Mouse (Mus musculus) lung, embryonic 14.5 days (tissue): ENCODE results near the gene Nphp3. TPM values are rescaled to one million over a fixed set of nuclear protein-coding genes. Genes with fewer than 3 reads are reported as not detected.
A peak's percentile ranks its signal among the peaks of the same experiment; 100 is the strongest.

Experiments
- ATAC-seq: fragments of 200-750 bp; cut with Nextera tagmentation; 2 replicates; pipeline ENCODE4 v1.8.0; 2017; ENCODE audit warnings: mild to moderate bottlenecking, moderate TSS enrichment, moderate library complexity; ENCODE audit not compliant: insufficient read depth
- DNase-seq: peaks from one replicate; pipeline ENCODE4 v3.0.0-alpha.2; 2015
- H3K27ac ChIP-seq: fragments of 300-500 bp; sonication (generic); 2 replicates; pipeline ENCODE4 v1.5.1; 2014; ENCODE audit warnings: low read depth, mild to moderate bottlenecking, moderate library complexity
- H3K27me3 ChIP-seq: fragments of 300-500 bp; sonication (generic); 2 replicates; pipeline ENCODE4 v1.6.1; 2014; ENCODE audit warnings: low read length, control low read depth; ENCODE audit not compliant: insufficient read depth
- H3K36me3 ChIP-seq: fragments of 300-500 bp; sonication (generic); 2 replicates; pipeline ENCODE4 v1.6.1; 2014; ENCODE audit warnings: control low read depth; ENCODE audit not compliant: insufficient read depth
- H3K4me1 ChIP-seq: fragments of 300-500 bp; sonication (generic); 2 replicates; pipeline ENCODE4 v1.6.1; 2014; ENCODE audit warnings: antibody characterized with exemption, control low read depth; ENCODE audit not compliant: insufficient read depth
- H3K4me2 ChIP-seq: fragments of 300-500 bp; sonication (generic); 2 replicates; pipeline ENCODE4 v1.6.1; 2014; ENCODE audit warnings: mild to moderate bottlenecking
- H3K4me3 ChIP-seq: fragments of 300-500 bp; sonication (generic); 2 replicates; pipeline ENCODE4 v1.5.1; 2014; ENCODE audit warnings: low read depth, low read length
- H3K9ac ChIP-seq: fragments of 300-500 bp; sonication (generic); 2 replicates; pipeline ENCODE4 v1.6.1; 2014
- H3K9me3 ChIP-seq: fragments of 300-500 bp; sonication (generic); 2 replicates; pipeline ENCODE4 v1.6.1; 2016; ENCODE audit warnings: low read depth, low read length, control low read depth
- CTCF ChIP-seq: IDR thresholded peaks from 2 replicates; pipeline ENCODE4 v1.5.1; 2016; ENCODE audit warnings: antibody characterized with exemption, low read depth
- WGBS: fragments of 180-500 bp; shearing (Covaris S2); extraction: QIAGEN DNeasy Blood & Tissue Kit; methylation state at CpG from one replicate; pipeline ENCODE4 v1.1.7; 2014; 5-methylcytosine and 5-hydroxymethylcytosine counted together
- polyA plus RNA-seq: library from polyadenylated mRNA; unstranded; fragments of >200 nt; fragmentation: Nextera tagmentation; extraction: Ambion mirVana; gene quantifications from 2 replicates; pipeline ENCODE4 v1.2.1, GENCODE M21; 2014

The Nphp3 gene
- 5.1 TPM in 2 replicates for polyA plus RNA-seq

DNA sequence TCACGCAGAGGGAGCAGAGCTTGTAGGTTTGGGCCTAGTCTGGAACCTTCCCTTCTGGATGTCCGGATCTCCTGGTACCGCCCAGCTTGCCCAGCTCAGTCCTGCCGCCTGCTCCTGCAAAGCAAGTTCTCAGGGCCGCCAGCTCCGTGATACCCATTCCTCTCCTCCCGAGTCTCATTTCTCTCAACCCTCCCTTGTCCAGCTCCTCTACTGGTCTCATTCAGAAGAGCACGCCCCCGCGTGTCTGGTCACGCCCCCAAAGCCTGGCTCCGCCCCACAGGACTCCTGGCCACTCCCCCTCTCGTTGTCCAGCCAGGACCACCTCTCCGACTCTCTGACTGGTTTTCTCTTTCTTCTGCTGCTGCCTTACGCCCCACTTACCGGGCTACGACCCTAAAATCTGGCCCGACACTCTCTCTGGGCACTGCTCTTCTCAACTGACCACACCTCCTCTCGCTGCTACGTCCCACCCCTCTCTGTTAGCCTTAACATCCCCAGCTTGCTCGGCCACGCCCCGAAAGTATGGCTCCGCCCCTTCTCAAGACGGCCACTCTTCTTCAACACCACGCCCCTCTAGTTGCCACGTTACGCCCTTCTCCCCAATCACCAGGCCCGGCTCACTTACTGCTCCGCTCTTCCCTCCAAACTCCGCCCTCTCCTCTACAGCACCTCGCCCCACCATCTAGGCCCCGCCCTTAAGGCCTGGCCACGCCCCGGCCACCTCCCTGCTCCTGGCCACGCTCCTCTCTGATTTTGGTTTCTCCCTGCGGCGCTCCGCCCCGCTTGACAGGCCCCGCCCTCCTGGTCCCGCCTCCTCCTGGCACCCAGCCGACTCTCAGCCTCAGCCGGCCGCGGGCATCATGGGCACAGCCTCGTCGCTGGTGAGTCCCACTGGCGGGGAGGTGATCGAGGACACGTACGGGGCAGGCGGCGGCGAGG lies at the start of gene Nphp3:
Gene Nphp3 (plus strand): TSS at position 624 of the 939 bp plus-strand sequence.
- peak within 1 kb of the TSS; percentile 66 for H3K4me2 ChIP-seq
- WGBS: under 1% methylated on average over 55 of the region's 55 CpGs
- H3K36me3 ChIP-seq: 0 out of 2 replicates have a peak, but pooled peaks cover 4% of the 10 kb centered on the region
- no peaks in the 10 kb centered on the region for H3K27me3 ChIP-seq
- H3K9ac ChIP-seq: peak within 1 kb of the TSS; percentile 69
- DNase-seq (peak; percentile 100), ATAC-seq (peak; percentile 97)
- peak within 1 kb of the TSS; percentile 88 for H3K27ac ChIP-seq
- peak within 1 kb of the TSS; percentile 70 for H3K4me3 ChIP-seq
- H3K9me3 ChIP-seq: no peaks in the 10 kb centered on the region
- TF ChIP-seq CTCF: peak; percentile 33
- no peaks in the 10 kb centered on the region; the same call in 1 of the 2 replicates for H3K4me1 ChIP-seq

GRCm38 (mm10) chr9:103958722-103959121 lies 43.6 kb upstream of the Nphp3 start:
- Histone ChIP-seq H3K36me3 (no peaks in the 10 kb centered on the region), H3K9me3 (no peaks in the 10 kb centered on the region), H3K4me3 (no peak overlapping the region), H3K9ac (no peak overlapping the region), H3K27me3 (no peaks in the 10 kb centered on the region), H3K27ac (no peak overlapping the region), H3K4me1 (no peaks in the 10 kb centered on the region), H3K4me2 (no peak overlapping the region)
- 72% methylated on average over 6 of the region's 6 CpGs for WGBS
- ATAC-seq (no peak), DNase-seq (no peak)
- no peak for TF ChIP-seq CTCF

- H3K27me3 ChIP-seq: no peaks in the 10 kb centered on the region
- no peak overlapping the region for H3K27ac ChIP-seq
- no peaks in the 10 kb centered on the region for H3K4me1 ChIP-seq
- 76% methylated on average over 10 of the region's 10 CpGs for WGBS
- no peak overlapping the region for H3K4me2 ChIP-seq
- ATAC-seq (no peak), DNase-seq (no peak)
- no peak for TF ChIP-seq CTCF
- H3K4me3 ChIP-seq: no peak overlapping the region
- no peak overlapping the region for H3K9ac ChIP-seq
- H3K9me3 ChIP-seq: no peaks in the 10 kb centered on the region
- H3K36me3 ChIP-seq: no peaks in the 10 kb centered on the region
Measured at GRCm38 (mm10) chr9:103959989-103960388, 42.4 kb upstream of the Nphp3 start.

- ATAC-seq: no peak
- H3K27ac ChIP-seq: no peak overlapping the region
- no peak overlapping the region for H3K4me2 ChIP-seq
- no peaks in the 10 kb centered on the region for H3K9me3 ChIP-seq
- no peak overlapping the region for H3K4me3 ChIP-seq
- no peaks in the 10 kb centered on the region for H3K27me3 ChIP-seq
- H3K4me1 ChIP-seq: no peaks in the 10 kb centered on the region
- no peaks in the 10 kb centered on the region for H3K36me3 ChIP-seq
- 3% methylated on average over 2 of the region's 2 CpGs for WGBS
- no peak overlapping the region for H3K9ac ChIP-seq
- DNase-seq: peak; percentile 88
- TF ChIP-seq CTCF: peak; percentile 65
Measured at GRCm38 (mm10) chr9:103996496-103996895, 5.8 kb upstream of the Nphp3 start.

DNA sequence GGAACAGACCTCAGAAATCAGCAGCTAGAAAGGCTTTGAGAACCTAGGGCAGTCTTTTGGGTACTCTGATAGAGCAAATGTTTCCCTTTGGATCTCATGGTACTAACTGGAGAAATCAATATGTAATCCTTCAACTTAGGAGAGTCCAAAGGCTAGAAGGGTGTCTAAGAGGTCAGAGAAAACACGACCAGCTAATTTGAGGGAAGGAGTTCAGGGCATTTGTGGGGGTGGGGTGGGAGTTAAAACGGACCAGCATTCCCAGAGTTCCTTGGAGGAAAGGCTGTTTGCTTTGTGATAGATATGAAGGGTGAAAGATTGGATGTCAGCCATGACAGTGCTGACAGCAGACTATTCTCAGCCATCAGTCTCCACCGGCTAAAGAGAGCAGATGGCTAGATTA lies 1.7 kb upstream of the Nphp3 start:
- H3K27me3 ChIP-seq: no peaks in the 10 kb centered on the region
- no peaks in the 10 kb centered on the region; the same call in 1 of the 2 replicates for H3K4me1 ChIP-seq
- no peak overlapping the region for H3K9ac ChIP-seq
- TF ChIP-seq CTCF: no peak
- no peak overlapping the region for H3K4me2 ChIP-seq
- ATAC-seq (no peak), DNase-seq (no peak)
- no peaks in the 10 kb centered on the region for H3K36me3 ChIP-seq
- WGBS: 23% methylated on average over 3 of the region's 3 CpGs
- no peaks in the 10 kb centered on the region for H3K9me3 ChIP-seq
- H3K4me3 ChIP-seq: no peak overlapping the region
- H3K27ac ChIP-seq: no peak overlapping the region

DNA sequence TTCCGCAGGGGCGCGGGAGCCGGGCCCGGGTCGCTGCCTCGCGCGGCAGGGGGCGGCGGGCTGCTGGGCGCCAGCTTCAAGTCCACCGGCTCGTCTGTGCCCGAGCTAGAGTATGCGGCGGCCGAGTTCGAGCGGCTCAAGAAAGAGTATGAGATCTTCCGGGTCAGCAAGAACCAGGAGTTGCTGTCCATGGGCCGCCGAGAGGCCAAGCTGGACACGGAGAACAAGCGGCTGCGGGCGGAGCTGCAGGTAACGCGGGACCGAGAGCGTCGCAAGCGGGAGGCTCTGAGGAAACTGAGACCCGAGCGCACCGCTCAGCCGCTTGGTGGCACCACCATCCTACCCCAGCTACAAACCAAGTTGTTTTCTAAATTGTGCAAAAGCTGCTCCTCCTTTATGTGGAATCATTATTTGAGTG lies 578 bp downstream of the Nphp3 start:
- DNase-seq (peak; percentile 89), ATAC-seq (peak; percentile 58)
- Histone ChIP-seq H3K27me3 (no peaks in the 10 kb centered on the region), H3K36me3 (peaks cover 4% of the 10 kb centered on the region; the same call in 1 of the 2 replicates), H3K4me1 (no peaks in the 10 kb centered on the region; the same call in 1 of the 2 replicates), H3K4me2 (peak overlapping the region; percentile 66), H3K9ac (peak overlapping the region; percentile 69), H3K9me3 (no peaks in the 10 kb centered on the region), H3K27ac (peak overlapping the region; percentile 88), H3K4me3 (peak overlapping the region; percentile 70)
- WGBS: under 1% methylated on average over 37 of the region's 37 CpGs
- peak; percentile 73 for TF ChIP-seq CTCF

DNA sequence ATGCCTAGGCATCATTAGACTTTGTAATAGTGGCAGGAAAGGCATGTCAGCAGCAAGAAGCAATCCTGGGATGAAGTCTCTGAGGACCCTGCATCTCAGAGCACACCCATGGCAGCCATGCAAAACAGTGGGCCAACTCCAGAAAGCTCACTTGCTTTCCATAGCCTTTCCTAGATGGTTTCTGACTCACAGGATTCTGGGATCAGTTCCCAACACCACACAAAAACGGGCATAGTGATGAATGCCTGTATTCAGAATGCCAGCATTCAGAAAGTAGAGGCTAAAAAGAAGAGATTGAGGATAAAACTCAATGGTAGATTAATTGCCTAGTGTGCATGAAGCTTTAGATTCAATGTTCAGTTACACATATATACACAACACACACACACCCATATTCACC lies 12.2 kb downstream of the Nphp3 start:
- H3K9ac ChIP-seq: no peak overlapping the region
- 79% methylated on average over 1 of the region's 1 CpGs for WGBS
- peaks cover 44% of the 10 kb centered on the region for H3K36me3 ChIP-seq
- no peaks in the 10 kb centered on the region for H3K4me1 ChIP-seq
- H3K27ac ChIP-seq: no peak overlapping the region
- DNase-seq: no peak
- H3K4me3 ChIP-seq: no peak overlapping the region
- ATAC-seq: no peak
- no peak for TF ChIP-seq CTCF
- H3K9me3 ChIP-seq: no peaks in the 10 kb centered on the region
- no peak overlapping the region for H3K4me2 ChIP-seq
- H3K27me3 ChIP-seq: no peaks in the 10 kb centered on the region
